Mouse (Mus musculus): ENCODE measurements at regions not wholly inside any gene's neighbourhood (a gene's known extent, or its start where the extent isn't known, plus 50 kb on each side); places are given as distances from the start of the nearest gene placed in this dataset.

GRCm38 (mm10) chr11:31732958-31733357 is 61.3 kb upstream of the Bod1 start:
- Histone ChIP-seq H3K27ac (ENCODE audit: low read depth, low read length) (no peak overlapping the region), H3K4me1 (replicated peaks; ENCODE audit: control insufficient read depth, insufficient read depth, low read length) (peaks cover 8% of the 10 kb centered on the region; the same call in 1 of the 2 replicates), H3K9ac (ENCODE audit: low read depth, low read length) (no peak overlapping the region), H3K9me3 (ENCODE audit: control insufficient read depth, low read length) (no peaks in the 10 kb centered on the region), H3K4me3 (ENCODE audit: low read depth, low read length) (no peak overlapping the region), H3K36me3 (ENCODE audit: control insufficient read depth, insufficient read depth, low read length) (no peaks in the 10 kb centered on the region), H3K4me2 (no peak overlapping the region), H3K27me3 (replicated peaks; ENCODE audit: control insufficient read depth, insufficient read depth, low read length) (no peaks in the 10 kb centered on the region)
- ATAC-seq (replicated peaks; ENCODE audit: low FRiP score) (0 out of 2 replicates have a peak, but pooled peaks have one; percentile 29), DNase-seq (ENCODE audit: low spot score) (no peak)
- WGBS, result 44% methylated on average over 1 of the region's 1 CpGs

- WGBS, result 65% methylated on average over 4 of the region's 4 CpGs
- ATAC-seq (replicated peaks; ENCODE audit: low FRiP score), result no peak
- H3K4me1 ChIP-seq (replicated peaks; ENCODE audit: control insufficient read depth, insufficient read depth, low read length), result peaks cover 8% of the 10 kb centered on the region; the same call in 1 of the 2 replicates
Measured at GRCm38 (mm10) chr11:31734091-31734490, 62.4 kb upstream of the Bod1 start.

GRCm38 (mm10) chr11:31735257-31735656 is 63.6 kb upstream of the Bod1 start:
- Histone ChIP-seq H3K9ac (ENCODE audit: low read depth, low read length) (no peak overlapping the region), H3K4me3 (ENCODE audit: low read depth, low read length) (no peak overlapping the region), H3K27ac (ENCODE audit: low read depth, low read length) (no peak overlapping the region), H3K27me3 (replicated peaks; ENCODE audit: control insufficient read depth, insufficient read depth, low read length) (no peaks in the 10 kb centered on the region), H3K9me3 (ENCODE audit: control insufficient read depth, low read length) (no peaks in the 10 kb centered on the region), H3K36me3 (ENCODE audit: control insufficient read depth, insufficient read depth, low read length) (no peaks in the 10 kb centered on the region), H3K4me2 (no peak overlapping the region), H3K4me1 (replicated peaks; ENCODE audit: control insufficient read depth, insufficient read depth, low read length) (peaks cover 8% of the 10 kb centered on the region; the same call in 1 of the 2 replicates)
- no peak for DNase-seq (ENCODE audit: low spot score)
- ATAC-seq (replicated peaks; ENCODE audit: low FRiP score), result no peak
- WGBS, result 77% methylated on average over 6 of the region's 6 CpGs

More at GRCm38 (mm10) chr11:31734091-31734490, 62.4 kb upstream of the Bod1 start:
- Histone ChIP-seq H3K36me3 (ENCODE audit: control insufficient read depth, insufficient read depth, low read length) (no peaks in the 10 kb centered on the region), H3K4me2 (no peak overlapping the region), H3K4me3 (ENCODE audit: low read depth, low read length) (no peak overlapping the region), H3K9ac (ENCODE audit: low read depth, low read length) (no peak overlapping the region), H3K9me3 (ENCODE audit: control insufficient read depth, low read length) (no peaks in the 10 kb centered on the region), H3K27me3 (replicated peaks; ENCODE audit: control insufficient read depth, insufficient read depth, low read length) (no peaks in the 10 kb centered on the region), H3K27ac (ENCODE audit: low read depth, low read length) (no peak overlapping the region)
- no peak for DNase-seq (ENCODE audit: low spot score)

GRCm38 (mm10) chr11:31736086-31736485 is 64.4 kb upstream of the Bod1 start:
- H3K4me2 ChIP-seq, result no peak overlapping the region
- no peaks in the 10 kb centered on the region for H3K9me3 ChIP-seq (ENCODE audit: control insufficient read depth, low read length)
- H3K27ac ChIP-seq (ENCODE audit: low read depth, low read length), result no peak overlapping the region
- no peak for ATAC-seq (replicated peaks; ENCODE audit: low FRiP score)
- no peak for DNase-seq (ENCODE audit: low spot score)
- H3K4me1 ChIP-seq (replicated peaks; ENCODE audit: control insufficient read depth, insufficient read depth, low read length), result peaks cover 8% of the 10 kb centered on the region; the same call in 1 of the 2 replicates
- H3K27me3 ChIP-seq (replicated peaks; ENCODE audit: control insufficient read depth, insufficient read depth, low read length), result no peaks in the 10 kb centered on the region
- H3K4me3 ChIP-seq (ENCODE audit: low read depth, low read length), result no peak overlapping the region
- H3K36me3 ChIP-seq (ENCODE audit: control insufficient read depth, insufficient read depth, low read length), result no peaks in the 10 kb centered on the region
- no peak overlapping the region for H3K9ac ChIP-seq (ENCODE audit: low read depth, low read length)

- no peaks in the 10 kb centered on the region for H3K9me3 ChIP-seq (ENCODE audit: control insufficient read depth, low read length)
- DNase-seq (ENCODE audit: low spot score), result no peak
- 75% methylated on average over 4 of the region's 4 CpGs for WGBS
- no peak overlapping the region for H3K4me3 ChIP-seq (ENCODE audit: low read depth, low read length)
- H3K27me3 ChIP-seq (replicated peaks; ENCODE audit: control insufficient read depth, insufficient read depth, low read length), result no peaks in the 10 kb centered on the region
- no peak overlapping the region for H3K9ac ChIP-seq (ENCODE audit: low read depth, low read length)
- ATAC-seq (replicated peaks; ENCODE audit: low FRiP score), result no peak
- no peaks in the 10 kb centered on the region for H3K36me3 ChIP-seq (ENCODE audit: control insufficient read depth, insufficient read depth, low read length)
- no peak overlapping the region for H3K4me2 ChIP-seq
- H3K4me1 ChIP-seq (replicated peaks; ENCODE audit: control insufficient read depth, insufficient read depth, low read length), result peaks cover 8% of the 10 kb centered on the region; the same call in 1 of the 2 replicates
- no peak overlapping the region for H3K27ac ChIP-seq (ENCODE audit: low read depth, low read length)
Measured at GRCm38 (mm10) chr11:31736556-31737089, 64.9 kb upstream of the Bod1 start.

GRCm38 (mm10) chr11:31738148-31739021 is 66.7 kb upstream of the Bod1 start:
- ATAC-seq (replicated peaks; ENCODE audit: low FRiP score) (no peak), DNase-seq (ENCODE audit: low spot score) (no peak)
- no peak overlapping the region for H3K4me3 ChIP-seq (ENCODE audit: low read depth, low read length)
- H3K4me2 ChIP-seq, result no peak overlapping the region
- 87% methylated on average over 5 of the region's 5 CpGs for WGBS
- no peaks in the 10 kb centered on the region for H3K4me1 ChIP-seq (replicated peaks; ENCODE audit: control insufficient read depth, insufficient read depth, low read length)
- no peaks in the 10 kb centered on the region for H3K36me3 ChIP-seq (ENCODE audit: control insufficient read depth, insufficient read depth, low read length)
- H3K27me3 ChIP-seq (replicated peaks; ENCODE audit: control insufficient read depth, insufficient read depth, low read length), result no peaks in the 10 kb centered on the region
- no peak overlapping the region for H3K27ac ChIP-seq (ENCODE audit: low read depth, low read length)
- no peak overlapping the region for H3K9ac ChIP-seq (ENCODE audit: low read depth, low read length)
- H3K9me3 ChIP-seq (ENCODE audit: control insufficient read depth, low read length), result no peaks in the 10 kb centered on the region

- 81% methylated on average over 5 of the region's 5 CpGs for WGBS
- H3K27me3 ChIP-seq (replicated peaks; ENCODE audit: control insufficient read depth, insufficient read depth, low read length), result no peaks in the 10 kb centered on the region
- ATAC-seq (replicated peaks; ENCODE audit: low FRiP score) (no peak), DNase-seq (ENCODE audit: low spot score) (no peak)
- no peak overlapping the region for H3K9ac ChIP-seq (ENCODE audit: low read depth, low read length)
- H3K9me3 ChIP-seq (ENCODE audit: control insufficient read depth, low read length), result no peaks in the 10 kb centered on the region
- H3K4me2 ChIP-seq, result no peak overlapping the region
- no peaks in the 10 kb centered on the region for H3K4me1 ChIP-seq (replicated peaks; ENCODE audit: control insufficient read depth, insufficient read depth, low read length)
- H3K4me3 ChIP-seq (ENCODE audit: low read depth, low read length), result no peak overlapping the region
- no peak overlapping the region for H3K27ac ChIP-seq (ENCODE audit: low read depth, low read length)
- no peaks in the 10 kb centered on the region for H3K36me3 ChIP-seq (ENCODE audit: control insufficient read depth, insufficient read depth, low read length)
Measured at GRCm38 (mm10) chr11:31740409-31740808, 68.7 kb upstream of the Bod1 start.

GRCm38 (mm10) chr11:31742160-31742559 is 70.5 kb upstream of the Bod1 start:
- no peak overlapping the region for H3K27ac ChIP-seq (ENCODE audit: low read depth, low read length)
- no peaks in the 10 kb centered on the region for H3K9me3 ChIP-seq (ENCODE audit: control insufficient read depth, low read length)
- no peak overlapping the region for H3K9ac ChIP-seq (ENCODE audit: low read depth, low read length)
- no peaks in the 10 kb centered on the region for H3K36me3 ChIP-seq (ENCODE audit: control insufficient read depth, insufficient read depth, low read length)
- H3K4me1 ChIP-seq (replicated peaks; ENCODE audit: control insufficient read depth, insufficient read depth, low read length), result no peaks in the 10 kb centered on the region
- H3K4me2 ChIP-seq, result no peak overlapping the region
- WGBS, result 41% methylated on average over 1 of the region's 1 CpGs
- no peak overlapping the region for H3K4me3 ChIP-seq (ENCODE audit: low read depth, low read length)
- ATAC-seq (replicated peaks; ENCODE audit: low FRiP score) (no peak), DNase-seq (ENCODE audit: low spot score) (no peak)
- H3K27me3 ChIP-seq (replicated peaks; ENCODE audit: control insufficient read depth, insufficient read depth, low read length), result no peaks in the 10 kb centered on the region
